Mouse (Mus musculus) testis, postnatal 10 days (tissue): Measurements from ENCODE around the gene Gjc1.
A peak's percentile ranks its signal among the peaks of the same experiment; 100 is the strongest.

Source experiments
- DNase-seq: peaks from one replicate; pipeline ENCODE4 v3.0.0; 2021; ENCODE audit warnings: low spot score

The Gjc1 gene

DNA sequence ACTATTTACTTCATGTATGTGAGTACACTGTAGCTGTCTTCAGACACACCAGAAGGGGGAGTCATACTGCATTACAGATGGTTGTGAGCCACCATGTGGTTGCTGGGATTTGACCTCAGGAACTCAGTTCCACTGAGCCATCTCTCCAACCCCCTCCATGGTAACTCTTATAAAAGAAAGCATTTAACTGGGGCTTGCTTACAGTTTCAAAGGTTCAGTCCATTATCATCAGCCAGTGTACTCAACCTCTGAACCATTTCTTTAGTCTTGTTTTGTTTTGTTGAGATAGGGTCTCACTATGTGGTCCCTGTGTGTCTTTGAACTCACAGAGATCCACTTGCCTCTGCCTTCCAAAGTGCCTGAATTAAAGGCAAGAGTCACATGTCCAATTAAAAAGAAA lies 4.6 kb downstream of the Gjc1 start:
- no peak for DNase-seq

DNA sequence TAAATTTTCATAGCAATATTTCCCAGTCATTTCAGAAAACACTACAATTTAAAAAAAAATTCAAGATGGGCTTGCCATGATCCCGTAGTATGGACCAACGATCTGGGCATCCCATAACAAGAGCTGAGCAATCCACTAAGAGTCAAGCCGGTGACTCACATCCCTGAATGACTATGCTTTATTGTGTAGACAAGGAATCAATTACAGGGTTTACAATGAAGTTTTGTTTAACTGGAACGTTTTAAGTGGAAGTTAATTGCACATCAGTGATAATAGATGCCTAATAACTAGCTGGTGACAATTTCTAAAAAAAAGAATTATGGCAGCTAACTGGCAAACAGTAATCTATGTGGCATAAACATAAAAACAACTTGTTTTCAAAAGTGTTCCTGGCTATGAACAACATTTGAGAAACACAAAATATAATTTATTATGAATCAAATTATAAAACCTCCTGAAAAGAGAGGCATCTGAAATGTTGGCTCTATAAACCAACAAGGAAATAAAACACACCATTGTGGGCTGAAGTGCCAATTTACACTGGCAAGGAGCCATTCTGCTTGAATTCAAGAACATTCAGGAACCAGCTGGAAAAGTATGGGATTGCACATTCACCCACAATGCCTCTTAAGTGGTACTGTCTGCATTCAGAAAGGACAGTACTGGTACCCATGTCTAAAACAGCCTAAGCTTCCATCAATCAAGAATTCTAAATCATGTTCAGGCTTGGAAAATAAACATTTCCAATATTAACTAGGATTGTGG lies 8.6 kb downstream of the Gjc1 start:
- no peak for DNase-seq

DNA sequence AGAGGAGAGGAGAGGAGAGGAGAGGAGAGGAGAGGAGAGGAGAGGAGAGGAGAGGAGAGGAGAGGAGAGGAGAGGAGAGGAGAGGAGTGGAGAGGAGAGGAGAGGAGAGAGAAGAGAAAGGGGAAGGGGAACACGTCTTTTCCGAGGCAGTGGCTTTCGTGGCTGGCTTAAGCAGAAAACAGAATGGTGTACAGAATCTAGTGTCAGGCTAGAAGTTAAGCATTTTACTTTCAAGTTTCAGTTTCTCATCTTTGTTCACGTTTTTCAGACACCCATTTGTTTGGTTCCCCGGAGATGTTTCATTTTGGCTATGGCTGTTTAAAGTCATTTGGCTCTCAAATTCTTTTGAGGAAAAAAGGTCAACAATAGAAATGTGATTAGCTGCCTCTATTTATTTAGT lies 11.3 kb downstream of the Gjc1 start:
- no peak for DNase-seq

DNA sequence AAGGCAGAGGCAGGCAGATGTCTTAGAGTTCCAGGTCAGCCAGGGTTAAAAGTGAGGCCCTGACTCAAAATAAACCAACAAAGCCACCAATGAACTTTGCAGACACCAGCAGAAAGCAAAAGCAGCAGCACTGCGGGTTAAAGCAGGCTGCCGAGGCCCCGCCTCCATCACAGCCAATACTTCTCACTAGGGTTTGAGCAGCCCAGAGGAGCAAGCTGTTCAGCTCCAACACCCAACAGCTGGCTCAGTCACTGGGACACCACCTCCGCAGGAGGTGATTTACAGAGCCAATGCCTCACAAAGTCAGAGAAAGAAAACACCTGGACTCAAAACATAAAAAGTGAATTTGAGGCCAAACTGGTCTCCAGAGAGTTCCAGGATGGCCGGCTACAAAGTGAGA lies 16.0 kb downstream of the Gjc1 start:
- DNase-seq = no peak

DNA sequence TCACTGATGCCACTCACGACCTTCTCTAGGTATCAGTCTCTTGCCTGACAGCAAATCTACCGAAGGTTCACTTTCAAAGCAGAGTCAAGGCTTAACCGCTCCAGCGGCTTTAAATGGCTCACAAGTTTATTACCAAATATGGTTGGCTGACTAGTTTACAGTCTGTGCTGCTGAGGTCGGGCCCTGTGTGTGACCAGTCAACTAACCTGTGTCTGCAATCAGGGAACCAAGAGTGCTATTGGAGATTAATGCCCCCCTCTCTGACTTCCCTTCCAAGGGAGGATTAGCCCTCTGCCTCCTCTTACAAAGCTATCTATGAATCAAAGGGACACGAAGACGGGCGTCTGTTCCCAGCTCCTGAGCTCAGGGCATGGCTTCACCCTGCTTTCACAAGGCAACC lies 25.3 kb downstream of the Gjc1 start:
- DNase-seq = no peak

DNA sequence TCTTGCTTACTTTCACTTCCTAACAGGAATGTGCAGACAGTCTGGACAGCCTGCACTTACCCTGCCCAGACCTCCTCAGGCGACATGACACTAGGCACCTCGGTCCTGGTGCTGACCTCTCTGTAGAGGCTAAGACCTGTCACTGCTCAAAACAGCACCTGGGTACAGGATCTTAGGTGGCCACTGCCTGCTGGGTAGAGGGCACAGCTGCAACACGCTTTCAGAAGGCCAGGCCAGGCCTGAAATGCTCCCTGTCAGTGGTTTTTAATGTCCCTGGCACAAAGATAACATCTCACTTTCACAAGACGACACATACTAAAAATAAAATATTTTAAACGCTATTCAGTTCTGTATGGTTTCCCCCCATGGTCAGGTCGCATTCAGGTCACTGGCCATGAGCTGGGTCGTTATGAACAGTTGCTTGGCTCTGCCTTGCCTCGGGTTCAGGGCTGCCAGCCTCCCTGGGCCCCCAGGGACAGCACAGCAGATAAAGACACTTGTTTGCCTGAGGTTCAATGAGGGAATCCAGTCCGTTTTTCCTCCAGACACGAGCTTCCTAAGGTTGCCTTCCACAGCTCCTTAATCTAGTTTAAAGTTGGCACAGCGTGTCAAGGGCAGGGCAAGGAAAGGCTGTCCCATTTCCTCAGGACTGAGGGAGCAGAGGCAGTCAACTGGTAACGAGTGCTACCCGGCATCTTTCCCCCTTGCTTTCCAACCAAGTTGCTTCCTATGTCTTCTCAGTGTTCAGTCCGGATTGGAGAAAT lies 27.6 kb downstream of the Gjc1 start:
- no peak for DNase-seq

DNA sequence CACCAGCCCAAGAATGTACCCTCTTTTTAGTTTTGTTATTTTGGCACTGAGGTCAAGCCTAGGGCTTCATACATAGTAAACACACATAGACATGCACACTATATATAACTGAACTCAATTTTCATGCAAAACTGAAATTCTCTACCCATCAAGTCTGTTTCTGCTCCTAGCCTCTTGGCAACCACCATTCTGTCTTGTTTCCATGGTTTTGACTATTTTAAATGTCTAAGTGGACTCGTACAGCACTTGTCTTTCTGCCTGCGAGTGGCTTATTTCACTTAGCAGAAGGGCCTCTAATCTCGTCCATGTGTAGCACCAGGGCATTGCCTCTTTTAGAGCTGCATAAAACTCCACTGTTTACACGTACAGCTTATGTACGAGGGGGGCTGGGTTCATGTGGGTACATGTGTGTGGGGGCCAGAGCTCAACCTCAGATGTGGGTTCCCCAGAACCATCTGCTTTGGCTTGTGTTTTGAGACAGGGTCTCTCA lies 31.8 kb downstream of the Gjc1 start:
- DNase-seq = no peak

DNA sequence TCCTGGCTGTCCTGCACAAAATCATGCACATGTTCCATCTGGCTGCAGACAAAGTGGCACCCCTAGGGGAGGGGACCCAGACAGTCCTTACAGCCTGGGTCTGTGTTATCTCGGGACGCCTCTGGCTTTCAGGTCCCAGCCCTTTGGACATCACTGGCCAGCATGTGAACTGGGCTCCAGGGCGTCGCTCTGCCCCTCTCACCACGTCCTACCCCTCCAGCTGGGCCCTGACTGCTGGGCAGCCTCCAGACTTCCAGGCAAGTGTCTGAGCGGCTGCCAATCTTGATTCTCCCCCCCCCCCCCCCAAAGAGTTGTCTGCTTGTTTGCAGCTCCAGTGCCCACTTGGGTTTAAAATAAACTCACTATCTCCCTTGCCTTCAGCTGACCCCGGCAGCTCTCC lies 36.1 kb downstream of the Gjc1 start:
- DNase-seq = no peak

DNA sequence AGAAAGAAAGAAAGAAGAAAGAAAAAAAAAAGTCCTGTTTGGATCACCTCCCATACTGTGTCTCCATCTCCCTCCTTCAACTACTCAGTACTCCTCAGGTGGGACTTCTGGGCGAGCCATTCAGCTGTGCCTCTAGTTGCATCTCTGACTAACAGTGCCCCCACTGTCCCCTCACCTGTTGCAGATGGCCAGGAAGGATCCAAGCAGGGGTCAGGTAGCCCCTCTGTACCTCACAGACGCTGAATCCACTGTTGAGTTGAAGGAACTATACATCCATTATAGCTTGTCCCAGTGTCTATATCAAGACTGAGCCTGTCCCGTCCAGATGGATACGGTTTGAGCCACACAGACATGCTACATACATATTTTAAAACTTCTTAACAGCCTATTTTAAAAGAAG lies 38.0 kb downstream of the Gjc1 start:
- no peak for DNase-seq

DNA sequence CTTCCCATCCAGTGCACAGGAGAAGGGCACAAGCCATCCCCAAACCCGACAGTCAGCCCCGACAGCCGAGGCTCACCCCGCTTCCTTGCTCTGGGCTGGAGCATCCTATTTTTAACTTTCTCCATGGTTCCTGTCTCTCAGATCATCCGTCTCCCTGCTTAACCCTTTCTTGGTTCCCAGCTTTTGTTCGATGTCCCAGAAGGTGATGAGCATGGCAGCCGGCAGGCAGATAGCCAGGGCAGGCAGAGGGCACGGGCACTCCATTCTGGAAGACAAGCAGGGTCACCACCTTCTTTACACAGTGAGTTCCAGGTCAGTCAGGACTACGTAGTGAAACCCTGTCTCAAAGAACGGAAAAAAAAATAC lies 38.5 kb downstream of the Gjc1 start:
- DNase-seq = no peak

DNA sequence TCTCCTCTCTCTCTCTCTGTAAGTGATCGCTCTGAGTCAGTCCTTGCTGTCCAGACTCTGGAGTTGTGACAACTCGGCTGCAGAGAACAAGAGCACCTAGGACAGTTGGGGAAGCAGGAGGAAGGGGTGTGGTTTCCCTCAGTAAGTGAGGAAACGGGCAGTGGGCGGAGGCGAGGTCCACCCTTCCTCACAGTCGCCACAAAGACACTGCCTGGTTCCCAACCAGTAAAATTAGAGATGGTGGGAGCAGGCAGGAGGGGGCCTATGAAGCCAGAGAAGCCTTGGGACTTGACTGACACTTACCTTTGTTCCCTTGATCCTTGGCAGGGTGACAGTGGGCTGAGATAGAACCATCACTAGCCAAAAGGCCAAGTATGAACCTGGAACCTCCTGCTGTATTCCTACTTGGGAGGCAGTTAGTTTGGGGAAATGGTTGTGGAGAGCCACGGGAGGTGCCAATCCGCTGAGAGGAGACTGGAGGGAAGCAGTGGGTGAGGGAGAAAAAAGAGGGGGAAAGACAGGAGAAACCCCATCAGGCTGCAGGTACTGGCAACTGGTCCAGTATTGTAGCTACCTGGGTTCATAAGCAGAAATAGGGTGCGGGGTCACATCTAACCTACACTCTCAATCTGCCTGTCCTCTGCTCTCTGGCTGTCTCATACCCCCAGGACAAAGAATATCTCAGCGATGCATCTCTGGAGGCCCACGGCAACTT lies 39.1 kb downstream of the Gjc1 start:
- no peak for DNase-seq

DNA sequence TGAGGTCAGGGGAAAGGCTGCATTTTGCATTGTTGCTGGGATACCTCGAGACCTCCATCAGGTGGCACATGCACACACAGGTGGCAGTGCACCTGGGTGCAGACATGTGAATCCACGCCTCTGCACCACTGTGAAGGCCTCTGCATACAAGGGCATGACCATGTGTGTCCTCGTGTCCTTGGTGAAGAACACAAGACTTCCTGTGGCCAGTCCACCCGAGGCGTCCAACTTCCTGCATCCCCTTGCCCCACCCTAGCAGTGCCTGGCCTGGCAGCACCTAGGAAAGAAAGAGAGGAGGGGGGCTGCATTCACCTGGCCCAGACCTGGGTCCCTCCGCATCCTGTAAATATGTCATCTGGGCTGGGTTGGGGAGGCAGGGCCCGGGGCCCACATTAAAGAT lies 39.7 kb downstream of the Gjc1 start:
- no peak for DNase-seq

DNA sequence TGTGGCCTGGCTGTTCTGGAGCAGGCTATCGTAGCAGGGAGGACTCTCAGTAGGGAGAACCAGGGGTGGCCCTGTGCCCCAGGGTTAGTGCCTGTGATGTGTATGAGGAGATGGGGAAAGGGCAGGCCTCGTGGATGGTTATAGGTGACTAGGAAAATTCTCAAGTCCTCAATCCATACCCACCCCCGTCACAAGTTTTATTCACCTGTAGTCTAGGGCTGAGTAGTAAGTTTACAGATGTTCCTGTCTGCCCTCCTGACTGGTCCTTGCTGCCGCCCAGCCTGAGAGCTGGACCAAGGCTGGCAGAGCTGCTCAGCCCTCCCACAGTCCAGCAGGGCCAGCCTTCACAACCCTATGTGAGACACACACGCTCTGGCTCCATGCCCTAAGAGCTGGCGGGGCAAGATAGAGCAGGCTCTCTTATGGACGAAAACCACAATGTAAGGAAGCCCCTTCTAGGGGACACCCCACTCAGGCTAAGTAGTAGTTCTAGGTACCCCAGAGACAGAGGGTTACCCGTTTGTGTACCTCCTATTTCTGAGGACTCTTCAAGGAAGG lies 40.3 kb downstream of the Gjc1 start:
- DNase-seq = no peak

DNA sequence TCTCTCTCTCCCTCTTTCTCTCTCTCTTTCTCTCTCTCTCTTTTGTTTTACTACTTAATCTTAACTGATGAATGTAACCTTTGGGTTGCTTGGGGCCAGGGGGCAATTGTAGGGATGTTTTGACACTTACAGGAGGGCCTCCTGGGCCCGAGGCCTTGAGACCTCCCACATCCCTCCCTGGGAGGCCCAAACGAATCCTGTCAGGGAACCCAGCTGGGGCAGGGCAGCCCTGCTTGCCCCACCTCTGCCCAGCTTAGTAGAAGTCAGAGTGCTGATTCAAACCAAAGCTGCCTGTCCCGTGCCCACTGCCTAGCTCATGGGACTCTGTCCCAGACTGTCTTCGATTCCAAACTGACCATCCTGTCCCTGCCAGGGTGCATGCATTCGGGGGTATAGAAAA lies 40.9 kb downstream of the Gjc1 start:
- DNase-seq = no peak

DNA sequence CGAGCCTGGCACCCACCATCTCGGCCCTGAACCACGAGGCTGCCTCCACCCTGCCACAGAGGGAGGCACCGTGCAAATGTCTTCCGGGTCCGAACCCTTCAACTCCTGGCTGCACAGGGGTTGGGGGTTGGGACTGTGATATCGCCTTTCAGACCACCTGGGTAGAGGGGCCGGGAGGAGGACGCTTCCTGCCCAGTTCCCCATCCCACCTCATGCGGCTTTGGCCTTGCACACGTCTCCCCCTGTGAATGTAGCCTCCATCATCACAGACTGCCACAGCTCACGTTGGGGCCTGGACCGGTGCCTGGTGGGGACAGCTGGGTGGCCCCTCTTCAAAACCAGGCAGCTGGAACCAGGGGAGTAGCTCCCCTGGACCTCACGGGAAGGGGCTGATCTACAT lies 41.3 kb downstream of the Gjc1 start:
- no peak for DNase-seq

DNA sequence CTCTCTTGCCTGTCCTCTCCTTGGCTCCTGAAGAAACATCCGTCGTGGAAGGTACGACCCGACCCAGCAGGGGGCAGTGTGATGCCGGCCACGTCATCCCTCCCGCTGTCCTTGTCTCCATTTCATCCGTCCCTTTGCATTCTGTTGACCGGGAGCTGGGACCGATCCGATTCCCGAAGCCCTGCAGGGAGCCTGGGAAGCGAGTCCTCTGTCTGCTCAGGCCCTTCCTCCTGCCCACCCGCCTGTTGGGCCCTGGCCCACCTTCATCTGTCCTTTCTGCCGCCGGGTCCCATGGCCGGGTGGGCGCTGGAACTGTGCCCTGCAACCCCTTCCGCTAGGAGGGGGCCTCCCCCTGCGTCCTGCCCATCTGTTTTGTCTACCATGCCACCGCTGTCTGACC lies 41.9 kb downstream of the Gjc1 start:
- DNase-seq = peak; percentile 92

DNA sequence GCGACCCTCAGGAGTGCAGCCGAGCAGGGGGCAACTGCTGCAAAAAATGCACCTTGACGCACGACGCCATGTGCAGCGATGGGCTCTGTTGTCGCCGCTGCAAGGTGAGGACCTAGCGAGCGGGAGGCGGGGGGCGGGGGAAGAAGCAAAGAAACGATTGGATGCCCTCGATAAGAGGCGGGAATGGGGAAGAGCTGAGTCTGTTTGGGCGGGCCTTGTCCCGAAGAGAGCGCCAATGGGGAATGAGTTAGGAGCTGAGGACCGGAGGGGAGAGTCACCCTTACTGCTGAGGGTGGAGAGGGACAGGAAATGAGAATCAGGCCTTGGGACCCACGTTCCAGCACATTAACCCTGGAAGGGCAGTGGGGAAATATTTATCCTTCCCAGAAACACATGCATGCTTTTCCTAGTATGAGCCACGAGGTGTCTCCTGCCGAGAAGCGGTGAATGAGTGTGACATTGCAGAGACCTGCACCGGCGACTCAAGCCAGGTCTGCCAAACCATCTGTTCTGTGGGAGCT lies 44.8 kb downstream of the Gjc1 start:
- DNase-seq = peak; percentile 86

DNA sequence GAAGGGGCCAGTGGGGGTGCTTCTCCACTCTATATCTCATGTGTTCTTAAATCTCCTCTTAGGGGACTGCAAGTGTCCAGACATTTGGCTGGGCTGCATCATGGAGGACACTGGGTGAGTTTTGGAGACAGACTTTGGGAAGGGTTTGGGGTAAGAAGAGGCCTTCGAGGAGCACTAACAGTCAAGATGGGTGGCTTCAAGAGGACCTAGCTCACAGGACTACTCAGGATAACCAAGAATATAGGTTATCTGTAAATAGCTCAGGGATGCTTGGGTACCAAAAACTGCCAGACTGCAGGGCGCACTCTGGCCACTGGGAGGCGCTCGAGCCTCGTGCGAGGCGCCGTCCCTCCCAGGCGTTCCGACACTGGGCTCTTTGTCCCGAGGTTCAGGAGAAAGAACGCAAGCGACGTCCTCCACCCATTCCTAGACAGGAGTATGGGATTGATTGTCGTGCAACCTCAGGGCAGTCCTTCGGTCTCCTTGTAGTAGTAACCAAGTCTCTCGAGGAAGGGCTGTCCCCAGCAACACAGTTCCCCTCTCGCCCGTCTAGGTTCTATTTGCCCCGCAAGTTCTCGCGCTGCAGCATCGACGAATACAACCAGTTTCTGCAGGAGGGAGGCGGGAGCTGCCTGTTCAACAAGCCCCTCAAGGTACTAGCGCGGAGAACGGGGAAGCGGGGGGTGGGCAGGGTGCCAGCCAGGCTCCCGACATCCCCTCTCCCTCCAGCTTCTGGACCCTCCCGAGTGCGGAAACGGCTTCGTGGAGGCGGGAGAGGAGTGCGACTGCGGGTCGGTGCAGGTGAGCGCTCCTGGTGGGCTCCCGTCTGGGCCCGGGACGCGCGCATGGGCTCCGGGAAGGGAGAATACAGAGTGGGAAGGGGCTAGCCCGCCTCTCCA lies 45.5 kb downstream of the Gjc1 start:
- DNase-seq = peak; percentile 95

DNA sequence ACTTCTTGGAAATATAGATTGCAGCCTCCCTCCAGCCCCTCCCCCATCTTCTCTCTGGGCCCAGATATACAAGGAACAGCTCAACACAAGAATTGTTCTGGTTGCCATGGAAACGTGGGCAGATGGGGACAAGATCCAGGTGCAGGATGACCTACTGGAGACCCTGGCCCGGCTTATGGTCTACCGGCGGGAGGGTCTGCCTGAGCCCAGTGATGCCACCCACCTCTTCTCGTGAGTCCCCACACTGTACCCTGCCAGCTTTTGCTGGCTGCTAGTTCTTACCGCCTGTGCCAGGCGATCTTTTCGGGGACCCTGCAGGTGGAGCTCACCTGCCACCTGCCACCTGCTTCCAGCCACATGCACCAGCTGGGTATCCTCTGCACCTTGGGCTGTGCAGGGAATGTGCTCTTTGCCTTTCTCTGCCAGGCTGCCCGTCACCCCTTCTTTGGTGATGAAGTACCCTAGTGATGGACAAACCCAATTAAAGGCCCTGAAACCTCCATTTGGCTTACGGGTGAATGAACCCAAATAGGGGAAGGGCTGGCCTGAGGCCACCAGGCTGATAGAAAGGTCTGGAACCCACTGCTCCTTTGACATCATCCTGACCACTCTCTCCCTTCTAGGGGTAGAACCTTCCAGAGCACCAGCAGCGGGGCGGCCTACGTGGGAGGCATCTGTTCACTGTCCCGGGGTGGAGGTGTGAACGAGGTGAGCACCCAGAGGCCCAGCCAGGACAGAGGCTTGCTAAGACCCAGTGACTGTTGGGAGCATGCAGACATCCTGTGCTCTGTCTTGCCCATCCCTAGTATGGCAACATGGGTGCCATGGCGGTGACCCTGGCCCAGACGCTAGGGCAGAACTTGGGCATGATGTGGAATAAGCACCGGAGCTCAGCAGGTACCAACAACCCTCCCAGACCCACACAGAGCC lies 46.5 kb downstream of the Gjc1 start:
- DNase-seq = peak; percentile 42
